In genomic region chr11:104230066-104230778, GRCm38 (mm10) we compare ENCODE assay signal across 9 mouse cellular contexts. TPM values are rescaled to one million over a fixed set of nuclear protein-coding genes. Genes with fewer than 3 reads are reported as not detected.
DNase-seq lines count a peak whose midpoint lies in the region; ATAC-seq lines count a peak whose summit lies in the region.
"Had no signal": no experiment of that assay in that cellular context is flagged by ENCODE, and none has a peak within 500 bp of the region (broad histone marks: within the 10 kb centered on the region; RNA-seq: fewer than 3 reads in every experiment).

No protein-coding gene starts in this region.

- peak overlapping the region; percentile 73 for H3K4me3 ChIP-seq in hindbrain, embryonic 10.5 days
- peak overlapping the region; percentile 59 for H3K4me3 ChIP-seq in limb, embryonic 12.5 days (replicated peaks)

- H3K9me3 ChIP-seq in hindbrain, embryonic 10.5 days: no peaks in the 10 kb centered on the region
- H3K9me3 ChIP-seq in limb, embryonic 12.5 days: no peaks in the 10 kb centered on the region

- peak overlapping the region; percentile 91; the same call in 1 of the 2 replicates for H3K27ac ChIP-seq in hindbrain, embryonic 10.5 days
- no peak overlapping the region for H3K27ac ChIP-seq in limb, embryonic 12.5 days

- peak overlapping the region; percentile 98 for H3K4me2 ChIP-seq in limb, embryonic 12.5 days

- peaks cover 57% of the 10 kb centered on the region for H3K27me3 ChIP-seq in hindbrain, embryonic 10.5 days (ENCODE audit: insufficient read depth, poor library complexity, severe bottlenecking)
- H3K27me3 ChIP-seq in limb, embryonic 12.5 days: peaks cover 59% of the 10 kb centered on the region
- peaks cover 2% of the 10 kb centered on the region; the same call in 1 of the 2 replicates for H3K27me3 ChIP-seq in splenic B cell, adult 2 months (ENCODE audit: control insufficient read depth, insufficient read depth, low read length, poor library complexity, severe bottlenecking)

- DNase-seq in adrenal gland, postnatal 14 days: peak; percentile 28
- no peak for DNase-seq in adrenal gland, postnatal 4 days (ENCODE audit: low spot score in 2 of 2)
- DNase-seq in ZHBTc4 (ENCODE audit: low read depth, low spot score): peak; percentile 19
- peak; percentile 17 for DNase-seq in hindbrain, embryonic 10.5 days (ENCODE audit: low spot score)
- DNase-seq in splenic B cell, adult 2 months (ENCODE audit: low read depth, low spot score): peak; percentile 29
- no peak for DNase-seq in ovary, postnatal 10 days (ENCODE audit: low spot score)
- DNase-seq in gastrocnemius, postnatal 14 days: no peak

- no peaks in the 10 kb centered on the region for H3K36me3 ChIP-seq in hindbrain, embryonic 10.5 days
- H3K36me3 ChIP-seq in limb, embryonic 12.5 days: no peaks in the 10 kb centered on the region
- H3K36me3 ChIP-seq in splenic B cell, adult 2 months (ENCODE audit: control insufficient read depth, insufficient read depth, low read length, poor library complexity, severe bottlenecking): no peaks in the 10 kb centered on the region

- 13% methylated on average over 9 of the region's 9 CpGs for WGBS in hindbrain, embryonic 10.5 days
- WGBS in limb, embryonic 12.5 days: 12% methylated on average over 9 of the region's 9 CpGs

- H3K9ac ChIP-seq in limb, embryonic 12.5 days (replicated peaks): no peak overlapping the region

- intact Hi-C loops in gastrocnemius, postnatal 14 days (cut with DNase I; ENCODE audit: low total_unique reads): loop anchor here (5.0 kb wide), 1 partner anchor 52 kb away; no protein-coding TSS in a partner anchor

- peaks cover 49% of the 10 kb centered on the region for H3K4me1 ChIP-seq in hindbrain, embryonic 10.5 days (replicated peaks)
- H3K4me1 ChIP-seq in limb, embryonic 12.5 days (replicated peaks): peaks cover 24% of the 10 kb centered on the region

- ATAC-seq in limb, embryonic 12.5 days (ENCODE audit: insufficient number of reproducible peaks, insufficient read depth, low FRiP score, low TSS enrichment, low read depth): no peak

RNA-seq across cellular contexts. Expression of gene Mapt, which starts 1.0 kb away (rescaled TPM):
- total RNA-seq in adrenal gland, postnatal 14 days (2021): 72.8 and 74.8 TPM in 2 replicates
- 100 to 1,000 TPM; 105 to 107 TPM for total RNA-seq in adrenal gland, postnatal 4 days (2021)
- polyA plus RNA-seq in hindbrain, embryonic 10.5 days (2016; fragmentation: Nextera tagmentation; extraction: Ambion mirVana): 23.3 and 67.7 TPM in 2 replicates
- 1.5 and 3.0 TPM in 2 replicates for polyA plus RNA-seq in limb, embryonic 12.5 days (2016; fragmentation: Nextera tagmentation; extraction: Ambion mirVana)
- 10 to 100 TPM; 46.1 to 56.3 TPM for total RNA-seq in gastrocnemius, postnatal 14 days (2021)

RNA-seq across cellular contexts. Expression of gene Sppl2c, which starts 44.1 kb away (rescaled TPM):
- not detected in 2 replicates for total RNA-seq in adrenal gland, postnatal 14 days (2021)
- not detected for total RNA-seq in adrenal gland, postnatal 4 days (2021)
- not detected in 2 replicates for polyA plus RNA-seq in hindbrain, embryonic 10.5 days (2016; fragmentation: Nextera tagmentation; extraction: Ambion mirVana)
- polyA plus RNA-seq in limb, embryonic 12.5 days (2016; fragmentation: Nextera tagmentation; extraction: Ambion mirVana): not detected in 2 replicates
- not detected for total RNA-seq in gastrocnemius, postnatal 14 days (2021)
- polyA plus RNA-seq: C2C12 had no signal

Comparison
In these comparisons a context has a peak if more than half of its experiments do, and no peak if none do; other contexts are left out.
1. DNase-seq: peak in adrenal gland, postnatal 14 days (single experiment), ZHBTc4 (single experiment), hindbrain, embryonic 10.5 days (single experiment) and splenic B cell, adult 2 months (single experiment); none in adrenal gland, postnatal 4 days (0 of 2), ovary, postnatal 10 days (single experiment) and gastrocnemius, postnatal 14 days (single experiment).